Mouse (Mus musculus): ENCODE results near the gene Sh3bp5. TPM values are rescaled to one million over a fixed set of nuclear protein-coding genes. Genes with fewer than 3 reads are reported as not detected.
A peak's percentile ranks its signal among the peaks of the same experiment; 100 is the strongest.

Sh3bp5 gene
- polyA plus RNA-seq, 1 experiment from 2014 or later = 155 TPM

DNA sequence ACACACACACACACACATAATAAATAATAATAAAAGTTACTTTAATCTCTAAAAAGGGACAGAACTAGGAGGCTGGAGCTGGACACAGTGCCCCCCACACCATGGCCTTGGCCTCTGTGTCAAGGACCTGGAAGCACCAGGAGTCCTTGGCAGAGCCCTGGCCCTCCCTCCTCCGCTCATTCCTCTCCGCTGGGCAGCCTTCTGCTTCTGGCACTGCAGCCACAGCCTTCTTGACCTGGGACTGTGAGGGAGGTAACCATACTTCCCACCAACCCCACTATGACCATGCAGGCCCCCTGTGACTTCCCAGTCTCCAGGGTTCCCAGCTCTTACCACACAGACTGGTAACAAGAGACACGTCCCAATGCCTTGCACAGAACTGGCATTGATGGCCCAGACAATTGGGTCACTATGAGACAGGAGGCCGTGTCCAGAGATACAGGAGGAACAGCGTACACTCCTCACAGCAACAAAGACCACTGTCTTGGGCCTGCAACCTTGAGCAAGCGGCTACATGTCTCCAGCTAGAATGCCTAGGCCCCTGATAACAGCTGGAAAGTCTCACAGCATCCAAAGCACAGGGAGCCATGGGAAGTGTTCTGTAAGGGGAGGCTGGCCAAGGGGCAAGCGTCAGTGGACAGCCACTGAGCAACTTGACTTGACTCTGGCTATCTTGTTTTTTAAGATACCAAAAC lies 41.8 kb downstream of the Sh3bp5 start:
- Histone ChIP-seq H3K36me3 (ENCODE audit: control insufficient read depth, insufficient read depth, low read length) (no peaks in the 10 kb centered on the region), H3K27ac (ENCODE audit: low read depth, low read length) (no peak overlapping the region), H3K4me1 (ENCODE audit: control insufficient read depth, insufficient read depth, low read depth, low read length) (peaks cover 6% of the 10 kb centered on the region; the same call in 1 of the 2 replicates), H3K4me3 (ENCODE audit: low read length) (no peak overlapping the region), H3K9ac (ENCODE audit: low read depth, low read length) (no peak overlapping the region), H3K9me3 (ENCODE audit: control insufficient read depth, low read length) (no peaks in the 10 kb centered on the region), H3K4me2 (ENCODE audit: low read length) (no peak overlapping the region), H3K27me3 (replicated peaks; ENCODE audit: control insufficient read depth, insufficient read depth, low read length) (no peaks in the 10 kb centered on the region)
- ATAC-seq = no peak
- 85% methylated on average over 7 of the region's 7 CpGs for WGBS

DNA sequence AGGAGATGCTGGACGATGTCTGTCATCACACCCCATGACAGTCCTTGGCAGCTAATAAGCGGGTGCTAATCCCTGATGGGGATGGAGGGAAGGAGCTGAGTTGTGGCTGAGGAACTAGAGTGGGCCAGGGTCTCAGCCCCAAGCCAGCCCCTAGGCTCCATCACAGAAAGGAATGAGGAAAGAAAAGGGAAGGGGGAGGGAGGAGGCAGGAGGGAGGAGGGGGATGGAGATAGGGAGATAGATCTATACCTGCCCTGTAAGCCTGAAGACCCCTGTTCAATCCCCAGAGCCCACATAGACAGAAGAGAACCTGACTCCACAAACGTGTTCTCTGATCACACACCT lies 42.4 kb downstream of the Sh3bp5 start:
- Histone ChIP-seq H3K36me3 (ENCODE audit: control insufficient read depth, insufficient read depth, low read length) (no peaks in the 10 kb centered on the region), H3K27me3 (replicated peaks; ENCODE audit: control insufficient read depth, insufficient read depth, low read length) (no peaks in the 10 kb centered on the region), H3K4me1 (ENCODE audit: control insufficient read depth, insufficient read depth, low read depth, low read length) (peaks cover 8% of the 10 kb centered on the region; the same call in 1 of the 2 replicates), H3K9ac (ENCODE audit: low read depth, low read length) (no peak overlapping the region), H3K27ac (ENCODE audit: low read depth, low read length) (no peak overlapping the region), H3K4me2 (ENCODE audit: low read length) (no peak overlapping the region), H3K4me3 (ENCODE audit: low read length) (no peak overlapping the region), H3K9me3 (ENCODE audit: control insufficient read depth, low read length) (no peaks in the 10 kb centered on the region)
- ATAC-seq = no peak
- 75% methylated on average over 3 of the region's 3 CpGs for WGBS

DNA sequence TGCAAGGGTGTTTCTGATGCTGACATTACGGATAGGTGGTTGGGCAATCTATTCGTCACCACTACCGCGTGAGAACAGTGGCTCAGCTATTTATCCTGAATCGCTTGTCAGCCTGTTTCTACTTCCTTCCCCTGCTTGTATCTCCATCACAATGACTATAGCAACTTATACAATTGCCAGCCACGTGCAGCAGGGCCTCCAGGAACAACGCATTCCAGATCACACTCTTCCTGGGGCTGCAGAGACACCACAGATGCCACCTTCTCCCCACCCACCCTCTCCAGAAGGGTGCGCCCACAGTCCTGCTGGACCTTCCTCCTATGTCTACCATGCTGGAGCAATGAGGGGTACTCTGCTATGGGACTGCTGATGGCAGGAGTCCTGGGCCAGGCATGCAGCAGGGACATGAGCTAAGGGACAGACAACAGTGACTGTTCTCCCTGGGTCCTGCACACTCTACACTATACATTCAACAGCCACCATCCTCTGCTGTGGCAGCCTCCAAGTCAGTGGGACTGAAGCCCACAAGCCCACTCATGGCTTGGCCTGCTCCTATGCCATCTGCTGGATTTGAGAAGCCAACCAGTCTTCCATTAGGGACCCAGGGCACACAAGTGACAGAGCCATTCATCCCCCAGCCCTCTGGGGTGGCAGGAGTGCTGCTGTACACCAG lies 42.9 kb downstream of the Sh3bp5 start:
- no peak for ATAC-seq
- Histone ChIP-seq H3K9ac (ENCODE audit: low read depth, low read length) (no peak overlapping the region), H3K4me1 (ENCODE audit: control insufficient read depth, insufficient read depth, low read depth, low read length) (peaks cover 13% of the 10 kb centered on the region), H3K27ac (ENCODE audit: low read depth, low read length) (no peak overlapping the region), H3K4me2 (ENCODE audit: low read length) (no peak overlapping the region), H3K4me3 (ENCODE audit: low read length) (no peak overlapping the region), H3K9me3 (ENCODE audit: control insufficient read depth, low read length) (no peaks in the 10 kb centered on the region), H3K27me3 (replicated peaks; ENCODE audit: control insufficient read depth, insufficient read depth, low read length) (no peaks in the 10 kb centered on the region), H3K36me3 (ENCODE audit: control insufficient read depth, insufficient read depth, low read length) (no peaks in the 10 kb centered on the region)
- 61% methylated on average over 8 of the region's 8 CpGs for WGBS

DNA sequence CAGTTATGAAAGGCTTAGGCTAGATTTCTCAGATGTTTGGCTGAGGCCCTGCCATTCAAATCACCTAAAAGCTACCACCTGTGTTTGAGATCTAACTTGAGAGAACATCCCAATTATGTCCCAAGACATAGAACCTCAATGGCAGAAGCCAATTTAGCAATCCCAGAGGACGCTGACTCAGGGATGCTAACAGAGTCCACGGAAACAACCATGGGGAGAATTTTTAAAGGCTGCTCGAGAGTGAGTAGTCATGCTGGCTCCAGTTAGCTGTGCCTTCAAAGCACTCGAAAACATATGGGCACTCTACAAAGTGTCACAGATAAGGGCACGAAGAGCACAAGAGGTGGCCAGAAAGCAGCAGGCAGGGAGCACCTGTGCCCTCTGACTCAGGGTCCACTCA lies 43.6 kb downstream of the Sh3bp5 start:
- Histone ChIP-seq H3K27me3 (replicated peaks; ENCODE audit: control insufficient read depth, insufficient read depth, low read length) (no peaks in the 10 kb centered on the region), H3K9ac (ENCODE audit: low read depth, low read length) (no peak overlapping the region), H3K4me1 (ENCODE audit: control insufficient read depth, insufficient read depth, low read depth, low read length) (peaks cover 10% of the 10 kb centered on the region), H3K4me3 (ENCODE audit: low read length) (no peak overlapping the region), H3K9me3 (ENCODE audit: control insufficient read depth, low read length) (no peaks in the 10 kb centered on the region), H3K36me3 (ENCODE audit: control insufficient read depth, insufficient read depth, low read length) (no peaks in the 10 kb centered on the region), H3K27ac (ENCODE audit: low read depth, low read length) (no peak overlapping the region), H3K4me2 (ENCODE audit: low read length) (no peak overlapping the region)
- 78% methylated on average over 5 of the region's 5 CpGs for WGBS
- no peak for ATAC-seq

DNA sequence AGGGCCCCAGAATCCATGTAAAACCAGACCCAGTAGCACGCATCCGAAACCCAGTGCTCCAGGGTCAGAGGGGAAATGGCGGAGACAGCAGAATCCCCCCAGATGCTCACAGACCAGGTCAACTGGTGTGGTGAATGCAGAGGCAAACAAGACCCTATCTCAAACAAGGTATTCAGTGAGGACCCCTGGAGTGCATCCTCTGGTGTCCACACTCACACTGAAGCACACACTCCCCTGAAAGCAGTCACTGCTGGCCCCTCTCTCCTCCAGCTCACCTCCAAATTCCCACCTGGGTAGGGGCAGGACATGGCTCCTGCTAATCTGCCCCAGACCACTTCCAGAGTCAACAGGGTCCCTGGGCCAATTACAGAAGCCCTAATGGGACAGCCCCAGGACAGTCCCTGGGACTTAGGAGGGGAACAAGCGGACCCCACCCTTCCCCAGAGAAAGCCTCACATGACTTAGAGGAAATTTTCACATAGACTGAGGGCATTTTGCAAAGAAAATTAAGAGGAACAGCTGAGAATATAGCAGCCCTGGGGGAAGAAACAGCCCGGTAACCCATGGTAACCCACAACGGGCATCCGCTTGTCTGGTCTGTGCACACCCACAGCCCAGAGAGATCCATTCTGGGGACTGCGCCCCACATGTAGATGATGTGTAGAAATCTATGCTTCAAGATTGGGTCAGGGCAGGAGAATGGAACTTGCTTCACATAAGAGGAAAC lies 46.3 kb downstream of the Sh3bp5 start:
- no peak for ATAC-seq
- Histone ChIP-seq H3K4me1 (ENCODE audit: control insufficient read depth, insufficient read depth, low read depth, low read length) (peaks cover 16% of the 10 kb centered on the region), H3K9ac (ENCODE audit: low read depth, low read length) (no peak overlapping the region), H3K27ac (ENCODE audit: low read depth, low read length) (no peak overlapping the region), H3K27me3 (replicated peaks; ENCODE audit: control insufficient read depth, insufficient read depth, low read length) (no peaks in the 10 kb centered on the region), H3K36me3 (ENCODE audit: control insufficient read depth, insufficient read depth, low read length) (no peaks in the 10 kb centered on the region), H3K4me3 (ENCODE audit: low read length) (no peak overlapping the region), H3K4me2 (ENCODE audit: low read length) (no peak overlapping the region), H3K9me3 (ENCODE audit: control insufficient read depth, low read length) (no peaks in the 10 kb centered on the region)
- WGBS = 84% methylated on average over 8 of the region's 8 CpGs

DNA sequence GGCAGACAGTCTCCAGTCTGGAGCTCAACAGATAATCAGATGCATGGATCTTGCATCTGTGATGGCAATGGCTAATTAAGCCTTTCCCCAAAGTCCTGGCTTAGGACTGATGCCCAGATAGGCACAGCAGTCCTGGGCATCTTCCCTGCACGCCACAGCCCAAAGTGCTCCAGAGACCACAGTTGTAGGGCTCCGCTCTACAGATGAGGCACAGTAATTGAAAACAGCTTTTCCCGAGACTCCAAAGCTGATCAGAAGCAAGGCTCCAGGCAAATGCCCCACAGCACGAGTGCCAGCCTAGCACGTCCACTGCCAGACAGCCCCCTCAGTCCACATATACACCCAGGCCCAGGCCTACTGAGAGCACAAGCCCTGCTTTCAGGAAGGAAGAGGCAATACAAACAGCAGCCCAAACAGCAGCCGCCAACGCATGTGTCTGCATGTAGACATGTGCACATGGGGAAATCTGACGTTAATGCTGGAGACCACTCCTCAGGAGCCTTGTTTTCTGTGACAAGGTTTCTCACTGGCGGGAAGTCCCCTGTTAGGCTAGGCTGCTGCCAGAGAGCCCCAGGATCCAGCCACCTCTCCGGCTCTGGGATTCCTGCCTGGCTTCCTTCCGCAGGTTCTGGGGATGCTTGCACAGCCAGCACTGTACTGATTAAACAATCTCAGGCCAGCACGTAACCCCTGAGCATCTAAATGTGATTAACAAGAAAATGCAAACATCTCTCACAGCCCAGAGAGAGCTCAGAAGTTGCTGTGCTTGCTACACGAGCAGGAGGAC lies 47.6 kb downstream of the Sh3bp5 start:
- Histone ChIP-seq H3K9ac (ENCODE audit: low read depth, low read length) (no peak overlapping the region), H3K36me3 (ENCODE audit: control insufficient read depth, insufficient read depth, low read length) (no peaks in the 10 kb centered on the region), H3K27me3 (replicated peaks; ENCODE audit: control insufficient read depth, insufficient read depth, low read length) (no peaks in the 10 kb centered on the region), H3K4me1 (ENCODE audit: control insufficient read depth, insufficient read depth, low read depth, low read length) (peaks cover 19% of the 10 kb centered on the region), H3K4me2 (ENCODE audit: low read length) (no peak overlapping the region), H3K4me3 (ENCODE audit: low read length) (no peak overlapping the region), H3K9me3 (ENCODE audit: control insufficient read depth, low read length) (no peaks in the 10 kb centered on the region), H3K27ac (ENCODE audit: low read depth, low read length) (peak overlapping the region; percentile 52; the same call in 1 of the 2 replicates)
- ATAC-seq = no peak
- 63% methylated on average over 13 of the region's 13 CpGs for WGBS

DNA sequence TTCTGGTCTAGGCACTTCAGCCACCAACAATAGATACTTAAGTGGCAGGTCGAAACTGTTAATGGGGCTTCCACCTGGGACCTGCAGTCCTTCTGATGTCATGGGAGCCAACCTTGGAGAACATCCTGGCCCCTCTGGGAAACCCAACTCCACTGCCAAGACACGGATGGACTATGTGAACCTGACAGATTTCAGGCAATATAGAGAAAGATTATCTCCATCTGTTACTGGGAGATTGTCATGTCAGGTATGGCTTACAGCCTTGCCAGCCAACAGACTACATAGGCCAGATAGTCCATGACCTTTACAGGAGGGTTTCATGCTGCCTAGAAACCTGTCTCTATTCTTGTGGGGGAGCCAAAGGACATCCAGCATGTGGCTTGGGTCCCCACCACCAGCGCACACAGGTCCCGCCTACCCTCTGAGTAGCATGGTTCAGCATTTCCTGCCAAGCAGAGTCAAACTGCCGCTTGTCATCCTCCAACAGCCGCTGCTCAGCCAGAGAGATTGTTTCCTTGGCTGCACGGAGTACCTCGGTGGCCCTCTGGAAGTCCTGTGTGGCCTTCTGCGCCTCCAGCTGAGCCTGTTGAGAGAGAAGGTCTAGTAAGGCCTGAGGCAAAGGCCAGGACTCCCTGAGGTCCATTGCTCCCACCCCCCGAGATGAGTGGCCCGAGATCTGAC lies 48.4 kb downstream of the Sh3bp5 start:
- H3K4me1 ChIP-seq (ENCODE audit: control insufficient read depth, insufficient read depth, low read depth, low read length) = peaks cover 15% of the 10 kb centered on the region
- H3K27me3 ChIP-seq (replicated peaks; ENCODE audit: control insufficient read depth, insufficient read depth, low read length) = no peaks in the 10 kb centered on the region
- H3K9ac ChIP-seq (ENCODE audit: low read depth, low read length) = no peak overlapping the region
- no peak for ATAC-seq
- H3K27ac ChIP-seq (ENCODE audit: low read depth, low read length) = peak overlapping the region; percentile 1
- H3K9me3 ChIP-seq (ENCODE audit: control insufficient read depth, low read length) = no peaks in the 10 kb centered on the region
- H3K4me2 ChIP-seq (ENCODE audit: low read length) = no peak overlapping the region
- 64% methylated on average over 11 of the region's 11 CpGs for WGBS
- H3K4me3 ChIP-seq (ENCODE audit: low read length) = no peak overlapping the region
- 0 out of 2 replicates have a peak, but pooled peaks cover 2% of the 10 kb centered on the region for H3K36me3 ChIP-seq (ENCODE audit: control insufficient read depth, insufficient read depth, low read length)

DNA sequence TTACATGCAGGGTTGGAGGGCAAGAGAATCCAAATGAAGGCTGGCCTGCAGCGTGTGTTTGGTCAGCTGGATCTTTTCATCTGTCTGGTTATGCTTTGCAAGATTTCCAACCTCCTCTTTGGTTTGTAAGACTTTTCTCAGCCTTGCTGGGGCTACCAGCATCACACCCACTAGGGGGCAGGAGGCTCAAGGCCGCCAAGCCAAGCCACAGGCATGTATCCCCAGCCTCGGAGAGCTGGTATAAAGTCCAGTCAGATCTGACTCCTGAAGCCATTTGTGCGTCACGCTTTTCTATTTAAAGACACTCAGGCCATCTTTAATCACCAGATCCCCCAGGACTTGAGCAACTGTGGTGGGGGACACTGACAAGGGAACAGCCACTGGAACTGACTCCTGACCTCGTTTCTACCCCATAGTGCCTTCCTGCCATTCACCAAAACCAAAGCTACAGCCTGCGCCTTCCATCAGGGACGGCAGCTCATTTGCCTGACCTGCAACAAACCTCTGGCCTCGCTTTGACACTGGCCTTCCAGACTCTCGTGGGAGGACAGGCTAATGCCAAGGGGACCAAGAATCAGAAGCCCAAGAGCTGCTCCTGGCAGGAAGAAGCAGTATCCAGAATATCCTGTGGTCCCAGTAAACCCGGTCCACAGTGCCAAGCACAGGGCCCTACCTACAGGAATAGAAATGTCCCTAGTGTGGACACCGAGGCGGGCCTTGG lies 49.7 kb downstream of the Sh3bp5 start:
- H3K9ac ChIP-seq (ENCODE audit: low read depth, low read length) = no peak overlapping the region
- 53% methylated on average over 13 of the region's 13 CpGs for WGBS
- H3K27me3 ChIP-seq (replicated peaks; ENCODE audit: control insufficient read depth, insufficient read depth, low read length) = no peaks in the 10 kb centered on the region
- 0 out of 2 replicates have a peak, but pooled peaks cover 2% of the 10 kb centered on the region for H3K36me3 ChIP-seq (ENCODE audit: control insufficient read depth, insufficient read depth, low read length)
- peaks cover 15% of the 10 kb centered on the region for H3K4me1 ChIP-seq (ENCODE audit: control insufficient read depth, insufficient read depth, low read depth, low read length)
- no peak overlapping the region for H3K4me2 ChIP-seq (ENCODE audit: low read length)
- H3K4me3 ChIP-seq (ENCODE audit: low read length) = no peak overlapping the region
- H3K9me3 ChIP-seq (ENCODE audit: control insufficient read depth, low read length) = no peaks in the 10 kb centered on the region
- ATAC-seq = no peak
- no peak overlapping the region for H3K27ac ChIP-seq (ENCODE audit: low read depth, low read length)
